Mouse (Mus musculus): ENCODE measurements around the gene Ccnt2.

Gene Ccnt2

DNA sequence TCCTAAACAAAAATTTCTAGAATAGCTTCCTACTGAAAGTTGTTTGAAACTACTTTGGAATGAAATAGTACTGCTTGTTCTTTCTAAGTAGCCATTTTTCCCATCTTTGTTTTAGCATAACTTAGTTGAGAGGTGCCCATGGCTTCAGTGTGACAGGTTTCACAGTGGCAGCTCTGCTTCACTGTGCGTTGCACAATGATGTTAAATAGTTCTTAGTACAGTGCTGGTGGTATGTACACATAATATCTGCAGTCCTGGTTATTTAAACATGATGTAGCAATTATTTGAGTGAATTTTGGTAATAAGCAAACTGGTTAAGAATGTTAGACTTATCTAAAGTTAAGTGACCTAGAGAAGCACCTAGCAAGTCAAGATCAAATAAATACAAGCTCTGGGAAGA lies 19.5 kb downstream of the Ccnt2 start:
- DNase-seq (ENCODE audit: low spot score in 2 of 2) = no peak

DNA sequence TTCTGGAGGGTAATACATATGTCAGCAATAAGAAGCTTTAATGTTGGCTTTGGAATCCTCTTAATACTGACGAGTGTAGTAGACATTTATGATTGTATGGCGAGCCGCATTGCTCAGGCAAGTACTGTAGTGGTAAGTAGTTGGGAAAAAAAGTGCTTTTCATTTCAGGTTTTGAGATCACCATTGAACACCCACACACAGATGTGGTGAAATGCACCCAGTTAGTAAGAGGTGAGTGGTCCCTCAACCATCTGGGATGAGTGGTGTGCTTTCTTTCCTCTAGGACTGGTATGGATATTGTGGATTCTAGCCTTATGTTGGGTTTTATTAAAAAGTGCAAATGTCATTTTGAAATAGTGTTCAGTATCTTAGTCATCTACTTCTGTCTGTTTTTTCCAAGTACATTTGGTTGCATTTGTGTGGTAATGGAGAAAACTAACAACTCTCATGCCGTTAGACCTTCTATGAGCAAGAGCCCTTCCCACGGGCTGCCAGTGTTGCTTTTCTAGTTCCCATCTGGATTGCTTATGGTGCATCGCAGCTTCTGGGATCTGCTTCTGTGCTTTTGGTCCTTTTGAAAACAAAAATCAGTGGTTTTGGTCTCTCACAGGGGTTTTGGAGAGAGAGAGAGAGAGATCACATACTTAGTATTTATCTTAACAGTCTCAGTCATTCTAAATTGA lies 21.3 kb downstream of the Ccnt2 start:
- DNase-seq (ENCODE audit: low spot score in 2 of 2) = no peak

DNA sequence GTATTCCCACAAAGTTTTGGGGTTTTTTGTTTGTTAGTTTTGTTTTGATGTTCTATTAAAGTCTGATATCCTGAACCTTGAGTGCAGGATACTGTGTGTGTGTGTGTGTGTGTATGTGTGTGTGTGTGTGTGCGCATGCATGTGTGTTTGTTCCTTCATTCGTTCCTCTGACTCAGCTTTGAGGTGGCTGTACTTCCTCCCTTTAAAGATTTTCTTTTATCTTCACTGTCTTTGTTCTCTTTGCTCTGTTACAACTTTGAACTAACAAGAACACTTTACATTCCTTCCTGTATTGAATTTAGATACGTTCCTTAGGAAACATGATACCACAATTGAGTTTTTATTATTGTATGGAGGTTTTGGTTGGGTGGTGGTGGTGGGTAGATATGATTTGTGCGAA lies 22.4 kb downstream of the Ccnt2 start:
- DNase-seq (ENCODE audit: low spot score in 2 of 2) = no peak

DNA sequence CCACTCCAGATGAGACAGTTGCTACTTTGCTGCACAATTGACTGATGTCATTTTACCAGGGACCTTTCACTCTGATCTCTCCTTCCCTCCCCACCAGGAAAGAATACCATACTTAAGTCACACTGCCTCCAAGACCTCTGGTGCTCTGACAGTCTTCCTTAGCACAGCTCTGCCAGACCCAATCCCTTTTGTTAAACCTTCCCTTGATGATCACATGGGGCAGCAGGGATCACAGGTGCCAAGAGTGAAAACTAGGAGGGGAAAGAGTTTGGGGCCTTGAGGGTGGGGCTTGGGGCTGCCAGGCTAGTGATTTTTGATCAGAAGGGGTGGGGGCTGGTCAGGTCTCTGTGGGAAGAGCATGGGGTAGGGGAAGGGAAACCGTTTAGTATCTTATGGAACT lies 22.8 kb downstream of the Ccnt2 start:
- no peak for DNase-seq (ENCODE audit: low spot score in 2 of 2)

DNA sequence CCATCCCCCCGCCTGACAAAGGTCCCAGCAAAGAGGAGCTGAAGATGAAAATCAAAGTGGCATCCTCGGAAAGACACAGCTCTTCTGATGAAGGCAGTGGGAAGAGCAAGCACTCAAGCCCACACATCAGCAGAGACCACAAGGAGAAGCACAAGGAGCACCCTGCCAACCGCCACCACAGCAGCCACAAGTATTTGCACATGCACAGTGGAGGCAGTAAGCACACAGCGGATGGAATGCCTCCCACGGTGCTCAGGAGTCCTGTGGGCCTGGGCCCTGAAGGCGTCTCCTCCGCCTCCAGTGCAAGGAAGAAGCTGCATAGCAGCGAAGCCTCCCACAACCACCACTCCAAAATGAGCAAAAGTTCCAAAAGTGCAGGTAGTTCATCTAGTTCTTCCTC lies 29.0 kb downstream of the Ccnt2 start:
- DNase-seq (ENCODE audit: low spot score in 2 of 2) = no peak

DNA sequence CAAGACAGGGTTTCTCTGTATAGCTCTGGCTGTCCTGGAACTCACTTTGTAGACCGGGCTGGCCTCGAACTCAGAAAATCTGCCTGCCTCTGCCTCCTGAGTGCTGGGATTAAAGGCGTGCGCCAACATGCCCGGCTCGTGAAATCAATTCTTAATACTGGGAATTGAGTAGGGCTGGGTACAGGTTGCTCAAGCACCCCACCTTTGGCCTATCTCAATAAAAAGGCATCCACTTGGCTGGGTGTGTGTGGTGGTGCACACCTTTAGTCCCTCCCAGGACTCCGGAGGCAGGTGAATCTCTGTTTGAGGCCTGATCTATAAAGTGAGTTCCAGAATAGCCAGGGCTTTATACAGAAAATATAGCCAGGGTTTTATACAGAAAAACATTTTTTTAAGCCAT lies 34.7 kb downstream of the Ccnt2 start:
- DNase-seq (ENCODE audit: low spot score in 2 of 2) = no peak

DNA sequence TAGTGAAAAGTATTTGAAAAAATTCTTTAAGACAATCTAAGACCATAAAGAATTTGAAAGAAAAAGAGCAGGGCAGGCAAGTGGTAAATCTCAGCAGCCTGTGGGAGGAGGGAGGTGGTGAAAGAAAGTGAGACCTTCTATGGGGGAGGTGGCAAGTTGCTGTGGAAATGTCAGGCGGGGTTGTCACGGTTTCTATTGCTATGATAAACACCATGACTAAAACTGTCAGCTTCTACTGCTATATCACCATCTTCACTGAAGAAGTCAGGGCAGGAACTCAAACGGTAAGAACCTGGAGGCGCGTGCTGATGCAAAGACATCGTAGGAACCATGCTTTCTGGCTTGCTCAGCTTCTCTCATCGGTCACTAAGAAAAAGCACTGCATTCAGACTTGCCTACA lies 39.0 kb downstream of the Ccnt2 start:
- DNase-seq (ENCODE audit: low spot score in 2 of 2) = no peak

DNA sequence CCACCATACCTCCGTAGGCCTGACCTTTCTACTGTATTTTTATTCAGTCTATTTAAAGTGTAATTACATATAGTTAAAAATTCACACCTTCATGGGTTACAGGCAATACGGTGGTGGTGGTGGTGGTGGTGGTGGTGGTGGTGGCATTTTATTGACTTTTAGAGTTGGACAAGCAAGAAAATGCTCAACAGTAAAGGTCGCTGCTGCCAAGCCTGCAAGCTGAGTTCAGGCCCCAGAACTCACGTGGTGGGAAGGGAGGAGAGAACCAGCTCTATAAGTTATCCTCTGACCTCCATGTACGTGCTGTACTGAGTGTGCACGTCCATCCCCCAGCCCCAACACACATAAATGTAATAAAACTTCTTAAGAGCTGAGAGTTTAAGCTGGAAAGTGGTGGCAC lies 42.4 kb downstream of the Ccnt2 start:
- no peak for DNase-seq (ENCODE audit: low spot score in 2 of 2)

DNA sequence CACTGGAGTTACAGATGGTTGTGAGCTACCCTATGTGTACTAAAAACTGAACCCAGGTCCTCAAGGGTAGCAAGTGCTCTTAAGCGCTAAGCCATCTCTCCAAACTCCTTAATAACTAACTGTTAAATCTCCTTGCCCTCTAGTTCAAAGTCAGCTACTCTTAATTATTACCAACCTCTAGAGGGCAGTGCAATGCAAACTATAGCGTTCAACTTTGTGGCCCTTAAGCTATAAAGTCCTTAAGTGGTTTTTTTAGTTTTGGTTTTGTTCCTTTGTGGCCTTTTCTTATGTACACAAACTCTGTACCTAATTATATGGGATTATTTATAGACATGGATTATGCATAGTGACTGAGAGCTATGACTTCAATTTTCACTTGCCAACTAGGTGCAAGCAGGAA lies 53.4 kb downstream of the Ccnt2 start:
- DNase-seq (ENCODE audit: low spot score in 2 of 2) = no peak

DNA sequence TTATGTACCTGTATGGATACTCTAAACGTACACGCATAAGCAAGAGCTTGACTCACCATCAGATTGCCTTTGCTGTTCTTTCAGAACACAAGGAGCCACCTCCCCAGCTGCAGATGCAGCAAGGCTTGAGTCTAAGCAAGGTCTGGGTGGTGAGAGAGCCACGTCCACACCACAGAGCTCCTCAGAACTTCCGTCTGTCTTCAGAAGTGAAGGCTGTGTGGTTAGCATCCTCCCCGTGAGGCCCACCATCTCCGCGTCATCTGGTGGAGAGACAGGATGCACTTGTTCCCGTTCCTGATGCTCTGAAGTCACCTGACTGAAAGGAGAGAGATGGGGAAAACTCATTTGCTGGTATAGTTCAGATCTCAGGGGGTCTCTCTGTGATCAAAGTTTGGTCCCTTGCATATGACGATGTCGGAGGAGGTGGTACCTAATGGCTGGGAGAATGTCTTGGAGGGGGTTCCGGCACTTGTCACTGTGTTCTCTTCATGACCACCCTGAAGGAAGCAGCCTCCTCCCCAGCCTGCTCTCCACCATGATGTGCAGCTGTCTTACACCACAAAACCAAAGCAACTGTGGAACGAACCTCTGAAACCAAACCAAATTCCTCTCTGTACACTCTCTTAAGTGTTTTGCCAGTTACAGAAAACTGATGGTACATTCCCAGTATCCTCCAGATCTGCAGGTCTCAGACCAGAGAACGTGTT lies 56.4 kb downstream of the Ccnt2 start:
- no peak for DNase-seq (ENCODE audit: low spot score in 2 of 2)

DNA sequence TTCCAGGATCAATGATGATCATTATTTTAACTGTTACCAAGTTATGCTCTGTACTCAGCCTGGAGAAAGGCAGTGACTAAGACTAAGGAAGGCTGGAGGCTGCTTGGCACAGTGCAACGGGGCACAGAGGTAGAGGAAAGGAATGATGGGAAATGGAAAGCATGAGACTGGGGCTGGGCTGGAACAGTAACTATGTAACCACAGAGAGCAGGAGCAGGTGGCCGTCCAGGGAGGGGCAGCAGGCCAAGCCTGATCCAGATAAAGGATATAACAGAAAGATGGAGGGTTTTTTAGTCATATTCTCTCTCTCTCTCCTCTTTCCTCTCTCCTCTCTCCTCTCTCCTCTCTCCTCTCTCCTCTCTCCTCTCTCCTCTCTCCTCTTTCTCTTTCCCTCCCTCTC lies 59.8 kb downstream of the Ccnt2 start:
- DNase-seq (ENCODE audit: low spot score in 2 of 2) = no peak

DNA sequence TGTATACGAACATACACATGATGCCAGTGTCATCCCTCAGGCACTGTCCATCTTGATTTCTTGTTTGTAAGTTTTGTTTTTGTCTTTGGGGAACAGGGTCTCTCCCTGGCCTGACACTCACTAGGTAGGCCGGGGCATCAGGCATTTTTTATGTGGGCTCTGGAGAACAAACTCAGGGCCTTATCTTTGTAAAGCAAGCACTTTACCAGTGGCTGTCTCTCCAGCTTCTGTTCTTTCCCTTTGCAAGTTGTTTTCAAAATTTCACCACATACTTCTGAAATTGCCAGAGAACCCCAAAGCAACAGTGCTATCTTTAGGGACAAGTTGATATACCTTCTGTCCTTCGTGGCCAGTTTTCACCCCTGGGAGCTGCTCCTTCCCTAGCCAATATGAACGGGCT lies 60.2 kb downstream of the Ccnt2 start:
- no peak for DNase-seq (ENCODE audit: low spot score in 2 of 2)

DNA sequence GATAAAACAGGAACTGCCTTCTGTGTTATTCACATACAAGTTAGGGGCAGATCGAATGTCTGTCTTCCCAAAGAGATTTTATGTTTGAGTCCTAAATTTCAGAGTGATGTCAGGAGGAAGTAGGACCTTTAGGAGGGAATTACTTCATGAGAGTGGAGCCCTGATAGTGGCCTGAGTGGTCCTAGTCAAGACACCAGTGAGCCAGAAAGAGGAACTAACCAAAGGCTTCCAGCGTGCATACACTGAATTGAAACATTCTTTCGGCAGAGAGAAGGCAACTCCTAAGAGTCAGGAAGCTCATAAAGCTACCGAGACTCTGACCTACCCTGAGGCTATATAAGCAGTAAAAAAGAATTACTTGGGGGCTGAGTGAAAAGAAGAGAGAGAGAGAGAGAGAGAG lies 62.7 kb downstream of the Ccnt2 start:
- DNase-seq (ENCODE audit: low spot score in 2 of 2) = no peak

DNA sequence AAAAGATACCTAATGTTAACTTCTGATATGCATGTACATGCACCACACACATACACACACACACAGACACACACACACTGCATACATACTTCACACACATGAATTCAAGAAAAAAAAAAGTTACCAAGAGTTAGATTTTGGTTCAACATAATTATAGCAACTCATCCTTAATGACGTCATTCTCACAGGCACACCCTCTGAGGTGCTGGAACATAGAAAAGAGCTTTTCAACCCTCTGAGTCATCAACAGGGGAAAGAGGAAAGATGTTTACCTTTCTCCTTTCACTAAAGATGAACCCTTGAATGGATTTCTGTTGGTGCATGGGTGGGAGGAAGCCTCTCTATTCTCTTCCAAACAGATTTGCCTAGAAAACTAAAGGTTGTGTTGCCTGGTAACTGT lies 64.6 kb downstream of the Ccnt2 start:
- DNase-seq (ENCODE audit: low spot score in 2 of 2) = no peak

DNA sequence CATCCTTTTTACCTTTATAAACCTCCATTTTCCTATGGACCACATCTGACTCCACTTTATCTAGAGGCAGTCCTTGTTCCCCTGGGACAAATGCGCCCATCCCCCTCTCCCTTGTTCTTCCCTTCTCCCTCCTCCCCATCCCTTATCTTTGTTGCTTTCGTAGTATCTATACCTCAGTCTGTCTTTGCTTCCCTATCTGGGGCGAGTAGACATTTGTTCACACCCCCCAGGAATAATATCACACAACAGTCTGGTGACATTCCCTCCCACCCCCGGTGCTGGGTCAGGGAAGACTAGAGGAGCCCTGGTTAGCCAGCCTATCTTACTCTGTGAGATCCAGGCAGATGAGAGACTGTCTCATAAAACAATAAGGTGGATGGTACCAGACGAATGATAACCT lies 71.5 kb downstream of the Ccnt2 start:
- DNase-seq (ENCODE audit: low spot score in 2 of 2) = no peak

DNA sequence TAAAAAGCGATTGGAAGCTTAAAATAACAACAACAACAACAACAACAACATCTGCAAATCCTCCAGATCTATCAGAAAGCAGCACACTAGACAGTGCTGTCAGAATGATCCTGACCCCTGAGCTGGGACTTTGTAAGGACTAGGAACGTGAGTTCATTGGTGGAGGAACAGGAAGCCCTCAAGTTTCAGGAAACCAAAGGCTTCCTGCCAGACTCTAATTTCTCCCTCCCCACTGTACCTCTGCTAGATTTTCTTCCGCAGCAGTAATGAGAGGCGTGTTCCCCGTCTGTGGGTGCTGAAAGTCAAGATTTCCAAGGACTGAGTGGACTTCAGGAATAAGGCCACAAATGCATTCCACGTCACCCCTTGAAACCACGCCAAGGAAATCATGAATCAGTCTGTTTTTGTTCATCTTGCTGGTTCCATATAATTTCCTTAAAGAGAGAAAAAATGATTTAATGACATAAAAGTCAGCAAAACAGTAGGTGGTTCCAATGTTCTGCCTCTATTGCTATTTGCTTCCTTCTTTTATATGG lies 76.2 kb downstream of the Ccnt2 start:
- DNase-seq (ENCODE audit: low spot score in 2 of 2) = no peak

DNA sequence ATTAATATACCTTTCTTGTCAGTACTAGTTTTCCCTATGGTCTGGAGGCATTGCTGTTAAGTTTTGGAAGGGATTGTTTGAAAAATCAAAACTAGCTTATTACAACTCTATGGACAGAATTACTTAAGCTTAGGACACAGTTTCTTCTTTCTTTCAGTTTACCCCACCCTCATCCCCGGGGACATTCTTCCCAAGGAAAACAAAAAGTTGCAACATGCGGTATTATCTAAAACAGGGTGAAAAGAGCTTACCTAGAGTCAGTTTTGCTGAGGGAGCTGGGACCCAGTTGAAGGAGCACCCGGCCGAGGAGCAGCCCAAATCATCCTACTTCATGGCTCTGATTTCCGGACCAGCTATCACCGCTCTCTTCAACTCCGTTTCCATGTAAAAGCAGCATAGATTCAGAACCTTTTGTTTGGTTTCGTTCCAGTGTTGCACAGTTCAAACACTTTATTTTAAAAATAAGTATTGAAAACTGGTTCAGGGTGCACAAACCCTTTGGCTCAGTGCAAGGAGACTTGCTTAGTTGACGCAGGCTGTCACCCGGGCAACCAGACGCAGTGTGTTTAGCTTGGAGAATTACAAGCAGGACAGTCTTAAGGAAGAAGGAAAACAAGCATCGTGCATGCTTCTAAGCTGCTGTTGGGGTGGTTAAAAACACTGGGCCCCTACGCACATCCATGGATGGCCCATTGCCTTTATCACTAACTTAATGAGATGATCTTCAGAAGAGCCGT lies 80.7 kb downstream of the Ccnt2 start, which contains the start of gene Map3k19:
Gene Map3k19 (minus strand): TSS at position 546 of the 737 bp plus-strand sequence.
- no peak for DNase-seq (ENCODE audit: low spot score in 2 of 2)
